Mouse (Mus musculus): Measurements from ENCODE around the gene Cux2. TPM values are rescaled to one million over a fixed set of nuclear protein-coding genes. Genes with fewer than 3 reads are reported as not detected.

Gene Cux2
- total RNA-seq, 2 experiments from 2014 or later = 1.1 to 1.5 TPM

DNA sequence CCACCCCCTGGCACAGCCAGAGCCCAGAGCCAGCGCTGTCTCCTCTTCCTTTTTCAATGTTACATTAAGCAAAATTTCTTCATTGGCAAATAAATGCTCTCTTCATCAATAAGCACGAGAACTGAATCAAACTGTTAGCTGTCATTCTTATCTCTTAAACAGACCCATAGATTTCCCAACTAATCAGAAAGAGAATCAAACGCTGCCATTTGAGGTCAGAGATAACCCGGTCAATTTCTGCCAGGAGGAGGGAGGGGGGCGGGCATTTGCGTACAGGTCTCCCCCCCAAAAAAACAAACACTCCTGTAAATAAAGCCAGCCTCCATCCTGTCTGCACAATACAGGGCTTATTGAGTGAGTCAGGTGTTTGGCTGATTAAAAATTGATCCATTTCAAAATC, 33.2 kb downstream of the Cux2 start:
- no peak for DNase-seq

DNA sequence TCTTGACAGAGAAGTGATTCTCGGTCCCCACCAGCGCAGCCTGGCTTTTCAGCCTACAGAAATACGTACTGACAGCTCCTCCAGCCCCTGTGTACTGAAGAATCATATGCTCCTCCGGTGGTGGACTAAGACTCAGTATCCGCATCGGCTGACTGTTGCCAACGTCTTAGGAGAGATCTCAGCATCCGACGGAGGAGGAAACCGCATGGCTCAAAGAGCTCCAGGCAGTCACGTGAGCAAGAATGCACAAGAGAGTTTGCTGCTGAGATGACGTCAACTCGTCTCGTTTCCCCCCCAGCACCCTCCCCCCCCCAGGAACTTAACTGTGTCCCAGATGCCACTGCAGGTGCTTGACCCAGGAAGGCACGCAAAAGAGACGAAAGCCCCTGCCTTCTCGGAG, 34.8 kb downstream of the Cux2 start:
- no peak for DNase-seq

GRCm38 (mm10) chr5:122014671-122015070, 35.2 kb downstream of the Cux2 start:
- DNase-seq = no peak

DNA sequence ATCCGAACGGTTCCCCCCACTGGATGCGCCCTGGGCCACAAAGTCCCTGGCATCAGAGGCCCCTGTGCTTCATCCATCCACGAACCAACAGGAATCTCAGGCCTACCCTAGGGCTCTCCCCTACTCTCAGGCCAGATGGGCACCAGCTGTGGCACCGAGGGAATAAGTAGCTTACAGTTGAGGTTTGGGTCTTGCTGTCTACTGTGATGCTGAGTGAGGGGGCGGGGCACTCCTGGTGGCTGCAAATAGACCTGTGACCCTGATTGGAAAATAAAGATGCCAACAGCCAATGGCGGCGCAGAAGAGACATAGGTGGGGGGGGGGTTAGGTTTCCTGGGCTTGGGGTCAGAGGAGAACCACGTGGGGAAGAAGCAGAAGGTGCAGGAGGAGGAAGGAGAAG, 38.6 kb downstream of the Cux2 start:
- DNase-seq = no peak

DNA sequence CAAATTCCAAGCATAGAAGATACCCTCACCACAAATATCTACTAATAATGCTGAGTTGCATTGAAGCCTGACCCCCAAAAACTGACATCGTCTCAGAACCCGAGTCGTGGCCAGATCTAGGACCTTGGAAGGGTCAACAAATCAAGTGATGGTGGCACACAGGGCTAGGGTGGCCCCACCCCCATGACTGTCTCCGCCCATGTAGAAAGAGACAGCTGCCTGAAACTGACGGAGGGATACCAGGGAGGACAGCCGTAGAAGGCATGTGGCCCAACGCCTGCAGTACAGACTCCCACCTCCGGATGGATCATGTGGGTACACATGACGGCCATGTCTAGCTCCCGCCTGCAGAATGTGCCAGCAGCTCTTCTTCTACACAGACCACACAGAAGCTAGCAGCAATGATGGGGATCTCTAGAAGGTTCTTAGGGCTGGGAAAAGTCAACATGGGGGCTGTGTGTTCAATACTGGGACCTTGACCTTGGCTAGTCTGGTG, 41.9 kb downstream of the Cux2 start:
- no peak for DNase-seq

GRCm38 (mm10) chr5:122003460-122003859, 46.4 kb downstream of the Cux2 start:
- no peak for DNase-seq

GRCm38 (mm10) chr5:122002148-122002547, 47.8 kb downstream of the Cux2 start:
- no peak for DNase-seq

DNA sequence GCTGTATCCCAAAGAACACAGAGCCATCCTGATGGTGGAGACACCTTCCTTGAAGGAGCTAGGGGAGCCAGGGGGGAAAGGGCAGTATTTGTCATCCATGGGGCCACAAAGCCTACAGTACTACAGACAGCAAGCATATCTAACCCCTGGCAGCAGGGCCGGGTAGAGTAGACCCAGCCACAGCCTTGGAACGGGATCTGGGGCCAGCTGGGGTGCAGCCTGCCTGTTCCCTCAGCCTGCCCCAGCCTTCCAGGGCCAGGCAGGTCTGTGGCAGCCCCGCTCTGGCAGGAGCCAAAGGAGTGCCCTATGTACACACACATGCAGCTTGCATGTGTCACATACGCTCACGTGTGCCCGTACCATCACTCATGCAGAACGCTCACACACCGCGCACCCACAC, 48.6 kb downstream of the Cux2 start:
- no peak for DNase-seq

GRCm38 (mm10) chr5:122000381-122000780, 49.5 kb downstream of the Cux2 start:
- DNase-seq = peak; percentile 35

- peak; percentile 79 for DNase-seq
Measured at GRCm38 (mm10) chr5:121998981-121999795, 50.7 kb downstream of the Cux2 start.

- DNase-seq = no peak
Measured at GRCm38 (mm10) chr5:121998281-121998680, 51.6 kb downstream of the Cux2 start.

GRCm38 (mm10) chr5:121996701-121997100, 53.2 kb downstream of the Cux2 start:
- DNase-seq = no peak

DNA sequence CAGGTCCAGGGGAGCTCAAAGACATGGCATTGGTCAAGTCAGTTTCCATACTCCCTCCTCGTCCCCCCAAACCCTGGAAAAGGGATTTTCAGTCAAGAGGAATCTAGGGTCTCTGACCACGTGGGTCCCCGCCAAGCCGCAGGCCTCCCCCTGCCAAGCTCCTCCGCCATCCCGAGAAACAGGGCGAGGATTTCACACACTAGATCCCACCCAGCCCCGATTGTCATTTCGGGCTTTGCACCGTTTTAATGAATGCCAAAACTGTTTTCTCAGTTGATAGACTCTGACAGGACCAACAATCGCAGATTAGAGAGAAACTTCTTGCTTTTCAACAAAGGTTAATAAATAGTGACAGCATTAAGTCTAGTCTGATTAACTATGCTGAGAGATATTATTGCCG, 55.1 kb downstream of the Cux2 start:
- no peak for DNase-seq

- no peak for DNase-seq
Measured at GRCm38 (mm10) chr5:121991914-121992313, 58.0 kb downstream of the Cux2 start.

DNA sequence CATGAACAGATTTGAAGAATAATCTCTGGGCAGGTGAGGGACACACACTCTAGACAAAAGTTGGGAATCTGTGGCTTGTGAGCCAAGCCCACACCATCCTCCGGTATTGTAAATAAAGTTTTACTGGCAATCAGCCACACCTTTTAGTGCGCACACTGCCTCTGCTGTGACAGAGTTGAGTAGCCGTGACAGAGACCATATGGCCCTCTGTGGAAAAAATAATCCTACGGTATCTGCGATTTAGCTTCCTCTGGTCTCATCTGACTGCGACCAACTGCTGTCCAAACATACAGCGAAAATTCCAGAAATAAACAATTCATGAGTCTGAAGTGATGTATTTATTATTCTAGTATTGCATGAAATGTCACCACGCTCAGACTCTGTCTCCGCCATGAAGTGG, 64.0 kb downstream of the Cux2 start:
- no peak for DNase-seq

- no peak for DNase-seq
Measured at GRCm38 (mm10) chr5:121981650-121982131, 68.2 kb downstream of the Cux2 start.

DNA sequence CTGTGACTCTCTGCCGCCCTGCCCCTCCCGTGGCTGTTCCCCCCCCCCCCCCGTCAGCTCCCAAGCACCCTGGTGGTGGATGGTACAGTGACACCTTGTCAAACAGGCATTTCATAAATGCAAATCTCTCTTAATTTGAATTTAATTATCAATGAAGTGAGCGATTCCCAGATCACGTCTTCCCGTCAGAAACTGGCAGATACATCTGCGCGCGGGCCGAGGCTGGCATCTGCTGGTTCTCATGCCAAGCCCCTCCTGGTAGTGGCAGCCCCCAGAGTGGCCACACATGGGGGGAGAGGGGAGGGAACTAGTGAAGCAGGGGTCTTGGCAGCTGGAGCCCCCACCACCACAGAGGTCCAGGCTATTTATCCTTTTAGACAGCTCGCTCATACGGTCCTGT, 73.6 kb downstream of the Cux2 start:
- DNase-seq = no peak

DNA sequence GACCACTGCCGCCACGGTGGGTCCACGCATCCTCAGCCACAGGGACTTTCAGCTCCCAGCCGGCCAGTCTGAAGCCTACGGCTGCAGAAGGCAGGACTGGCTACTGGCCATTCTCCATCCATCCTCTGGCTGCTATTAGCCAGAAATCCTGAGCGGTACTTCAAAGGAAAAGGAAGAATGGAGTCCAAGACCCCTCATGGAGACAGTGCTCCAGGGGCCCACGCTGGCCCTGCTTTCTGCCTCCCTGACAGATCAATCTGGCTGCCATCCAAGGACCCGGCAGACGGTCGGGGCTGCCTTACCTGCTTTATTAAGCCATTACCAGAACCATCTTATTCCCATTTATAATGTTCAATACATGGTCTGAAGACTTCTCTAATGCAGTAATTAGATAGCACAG, 76.4 kb downstream of the Cux2 start:
- DNase-seq = no peak

- DNase-seq = no peak
Measured at GRCm38 (mm10) chr5:121972680-121973192, 77.2 kb downstream of the Cux2 start.

- DNase-seq = no peak
Measured at GRCm38 (mm10) chr5:121968999-121969398, 80.9 kb downstream of the Cux2 start.

- no peak for DNase-seq
Measured at GRCm38 (mm10) chr5:121968416-121968815, 81.5 kb downstream of the Cux2 start.

DNA sequence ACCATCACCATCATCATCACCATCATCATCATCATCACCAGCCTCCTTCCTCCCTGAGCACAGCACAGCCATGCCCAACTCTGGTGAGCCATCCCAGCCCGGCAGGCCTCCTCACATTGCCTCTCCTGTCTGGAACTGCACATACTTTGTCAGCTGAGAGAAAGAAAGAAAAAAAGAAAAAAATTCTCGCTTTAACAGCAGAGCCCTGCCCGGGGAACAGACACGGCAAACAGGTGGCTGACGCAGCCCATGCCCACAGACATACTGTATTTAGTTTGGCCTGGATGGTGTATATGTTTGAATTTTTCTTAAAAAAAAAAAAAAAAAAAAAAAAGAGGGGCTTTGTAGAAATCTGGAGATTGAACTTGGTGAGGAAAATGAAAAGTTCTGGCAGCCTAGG, 82.4 kb downstream of the Cux2 start:
- no peak for DNase-seq

- no peak for DNase-seq
Measured at GRCm38 (mm10) chr5:121966940-121967339, 83.0 kb downstream of the Cux2 start.

DNA sequence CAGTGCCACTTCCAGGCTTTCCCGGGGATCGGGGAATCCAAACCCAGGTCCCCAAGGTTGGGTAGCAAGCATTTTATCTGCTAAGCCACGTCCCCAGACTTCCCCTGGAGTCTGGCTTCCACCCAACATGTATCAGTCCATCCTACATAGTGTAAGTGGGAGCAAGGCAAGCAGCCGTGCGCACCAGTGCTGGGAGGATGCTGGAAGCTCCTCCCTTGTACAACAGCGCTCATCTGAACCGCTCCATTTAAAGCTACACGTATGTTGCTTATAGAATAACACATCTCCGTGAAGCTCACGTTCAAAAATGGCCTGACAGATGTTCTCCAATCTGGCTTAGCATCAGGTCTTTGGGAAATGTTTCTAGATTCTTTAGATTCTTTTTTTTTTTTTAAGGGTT, 86.9 kb downstream of the Cux2 start:
- no peak for DNase-seq
